Mouse (Mus musculus): ENCODE measurements around the gene Ffar2. TPM values are rescaled to one million over a fixed set of nuclear protein-coding genes. Genes with fewer than 3 reads are reported as not detected.

Ffar2 gene
- polyA plus RNA-seq, 1 experiment from 2014 or later, result not detected

DNA sequence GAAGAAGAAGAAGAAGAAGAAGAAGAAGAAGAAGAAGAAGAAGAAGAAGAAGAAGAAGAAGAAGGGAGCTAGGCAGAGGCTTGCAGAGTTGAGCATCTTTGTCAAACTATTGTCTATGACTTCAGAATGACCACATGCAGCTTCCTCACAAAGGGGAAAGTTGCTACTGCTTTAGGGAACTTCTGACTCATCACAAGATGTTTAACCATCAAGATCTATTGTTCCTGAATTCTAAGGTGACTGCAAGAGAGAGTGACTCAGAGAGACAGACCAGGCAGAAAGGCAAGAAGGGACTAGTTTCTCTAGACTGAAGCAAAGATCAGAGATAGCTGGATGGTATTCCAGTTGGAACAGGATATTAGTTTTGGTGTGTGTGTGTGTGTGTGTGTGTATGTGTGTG lies 28.7 kb downstream of the Ffar2 start:
- no peak for ATAC-seq

DNA sequence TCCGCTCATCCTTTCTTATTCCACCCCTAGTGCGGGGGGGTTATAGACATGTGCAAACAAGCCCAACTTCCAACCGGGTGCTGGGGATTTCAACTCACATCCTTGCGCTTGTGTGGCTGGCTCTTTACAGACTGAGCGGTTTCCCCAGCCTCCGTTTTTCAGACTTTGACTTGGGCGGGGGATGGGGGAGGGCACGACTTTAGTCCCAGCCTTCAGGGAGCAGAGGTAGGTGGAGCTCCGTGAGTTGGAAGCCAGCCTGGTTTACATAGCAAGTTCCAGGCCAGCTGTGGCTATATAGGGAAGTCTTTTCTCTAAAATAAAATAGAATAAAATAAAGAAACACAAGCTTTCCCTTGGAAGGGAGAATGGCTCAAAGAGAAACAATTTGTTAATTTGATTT lies 31.7 kb downstream of the Ffar2 start:
- no peak for DNase-seq (ENCODE audit: low read depth, low spot score)
- in situ Hi-C loops (cut with MboI; ENCODE audit: low pct_unique_long_range_greater_than_20kb), result no loop called here

More for the DNA sequence above, 28.7 kb downstream of the Ffar2 start:
- in situ Hi-C loops (cut with MboI; ENCODE audit: low pct_unique_long_range_greater_than_20kb), result no loop called here
- TF ChIP-seq CTCF (IDR thresholded peaks at IDR 0.05), result no peak
- ChIA-PET POLR2A (no interaction called here), CTCF (no interaction called here)
- no peak for DNase-seq (ENCODE audit: low read depth, low spot score)
- H3K27me3 ChIP-seq, result peaks cover 21% of the 10 kb centered on the region

DNA sequence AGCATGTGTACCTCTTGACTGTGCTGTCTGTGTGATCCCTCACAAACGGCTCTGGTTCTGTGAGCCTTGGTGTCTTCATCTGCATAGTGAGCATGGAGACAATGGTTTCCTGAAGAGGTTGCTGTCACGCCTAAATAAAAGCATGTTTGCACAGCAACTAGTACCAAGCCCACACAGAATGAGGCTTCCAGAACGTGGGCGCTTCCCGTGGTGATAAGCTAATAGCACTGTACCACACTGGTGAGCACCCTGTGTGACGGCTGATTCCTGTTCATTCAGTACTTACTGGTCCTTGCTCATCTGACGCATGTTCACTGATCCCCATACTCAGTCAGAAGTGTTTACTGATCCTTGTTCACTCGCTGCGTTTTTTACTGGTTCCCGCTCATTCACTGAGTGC lies 33.4 kb downstream of the Ffar2 start:
- H3K27me3 ChIP-seq, result peaks cover 8% of the 10 kb centered on the region
- CTCF ChIA-PET, result no interaction called here
- ATAC-seq (no peak), DNase-seq (ENCODE audit: low read depth, low spot score) (no peak)
- no peak for TF ChIP-seq CTCF (IDR thresholded peaks at IDR 0.05)
- in situ Hi-C loops (cut with MboI; ENCODE audit: low pct_unique_long_range_greater_than_20kb), result no loop called here
- POLR2A ChIA-PET, result no interaction called here

More for the DNA sequence above, 31.7 kb downstream of the Ffar2 start:
- ChIA-PET POLR2A (no interaction called here), CTCF (no interaction called here)
- no peak for ATAC-seq
- peaks cover 11% of the 10 kb centered on the region for H3K27me3 ChIP-seq
- no peak for TF ChIP-seq CTCF (IDR thresholded peaks at IDR 0.05)

DNA sequence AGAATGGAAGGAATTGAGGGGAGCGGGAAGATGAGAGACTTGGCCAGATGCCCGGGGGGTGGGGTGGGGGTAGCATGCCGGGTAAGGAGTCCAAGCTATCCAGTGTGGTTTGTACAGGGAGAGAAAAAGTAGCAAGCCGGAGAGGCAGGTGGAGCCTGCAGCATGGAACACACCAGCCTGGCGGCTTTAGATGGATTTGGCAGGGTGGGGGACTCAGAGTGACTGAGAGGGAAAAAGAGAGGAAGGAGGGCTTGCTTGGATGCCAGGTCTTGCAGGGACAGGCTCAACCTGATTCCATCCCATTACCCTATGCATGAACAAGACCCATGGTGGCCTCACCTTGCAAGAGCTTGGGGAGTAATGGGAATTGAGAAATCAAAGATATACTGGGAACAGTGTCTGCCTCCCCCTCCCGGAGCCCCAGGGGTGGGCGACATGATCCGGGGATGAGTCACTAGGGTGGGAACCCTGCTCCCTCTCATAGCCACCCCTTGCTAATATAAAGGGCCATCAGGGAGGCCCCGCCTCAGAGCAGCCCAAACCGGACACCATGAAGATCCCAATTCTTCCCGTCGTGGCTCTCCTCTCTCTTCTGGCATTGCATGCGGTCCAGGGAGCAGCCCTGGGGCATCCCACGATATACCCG lies 36.1 kb downstream of the Ffar2 start, which contains the start of gene Krtdap:
Krtdap (plus strand) TSS at position 520 of the 646 bp plus-strand sequence.
- ChIA-PET CTCF (no interaction called here), POLR2A (no interaction called here)
- DNase-seq (ENCODE audit: low read depth, low spot score), result no peak

DNA sequence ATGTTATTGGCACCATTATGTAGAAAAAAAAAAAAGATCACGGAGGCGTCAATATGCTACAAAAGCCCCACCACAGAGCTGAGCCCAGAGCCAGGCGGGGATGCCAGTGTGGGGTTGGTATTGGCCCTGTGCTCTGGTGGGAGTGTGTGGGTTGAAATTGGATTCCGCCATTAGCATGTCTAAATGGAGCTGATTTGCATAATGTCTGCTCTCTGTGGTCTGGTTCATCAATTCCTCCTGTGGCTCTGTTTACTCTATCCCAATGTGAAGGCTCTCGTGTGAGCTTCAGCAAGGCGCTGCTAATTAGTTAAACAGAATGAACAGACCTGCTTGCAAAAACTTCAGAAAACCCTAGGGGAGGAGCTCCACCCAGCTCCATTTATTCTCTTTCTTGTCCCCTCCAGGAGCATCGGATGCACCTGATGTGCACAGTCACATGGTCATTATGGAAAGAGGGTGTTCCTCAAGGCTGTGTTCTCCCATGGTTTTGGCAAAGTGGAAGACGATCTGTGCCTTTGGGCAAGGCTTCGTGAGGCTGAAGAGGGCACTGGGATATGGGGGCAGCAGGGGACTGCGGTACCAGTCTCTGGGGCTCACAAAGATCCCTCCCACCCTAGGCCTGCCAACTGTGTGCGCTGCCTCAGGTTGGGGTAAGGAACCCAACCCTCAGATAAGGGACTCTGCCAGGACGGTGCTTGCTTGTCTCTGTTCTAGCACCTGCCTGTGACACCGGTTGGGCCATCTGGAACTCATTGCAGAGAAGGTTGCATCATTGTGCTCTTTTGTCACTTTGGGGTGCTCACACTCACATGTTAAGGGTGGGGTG lies 37.6 kb downstream of the Ffar2 start:
- TF ChIP-seq CTCF (IDR thresholded peaks at IDR 0.05), result no peak
- peaks cover 4% of the 10 kb centered on the region for H3K27me3 ChIP-seq
- no peak for ATAC-seq
- CTCF ChIA-PET, result no interaction called here
- in situ Hi-C loops (cut with MboI; ENCODE audit: low pct_unique_long_range_greater_than_20kb), result no loop called here
- POLR2A ChIA-PET, result no interaction called here
- no peak for DNase-seq (ENCODE audit: low read depth, low spot score)

More for the DNA sequence above, 36.1 kb downstream of the Ffar2 start, which contains the start of gene Krtdap:
- no peak for ATAC-seq
- peaks cover 8% of the 10 kb centered on the region for H3K27me3 ChIP-seq
- no peak for TF ChIP-seq CTCF (IDR thresholded peaks at IDR 0.05)
- in situ Hi-C loops (cut with MboI; ENCODE audit: low pct_unique_long_range_greater_than_20kb), result no loop called here

DNA sequence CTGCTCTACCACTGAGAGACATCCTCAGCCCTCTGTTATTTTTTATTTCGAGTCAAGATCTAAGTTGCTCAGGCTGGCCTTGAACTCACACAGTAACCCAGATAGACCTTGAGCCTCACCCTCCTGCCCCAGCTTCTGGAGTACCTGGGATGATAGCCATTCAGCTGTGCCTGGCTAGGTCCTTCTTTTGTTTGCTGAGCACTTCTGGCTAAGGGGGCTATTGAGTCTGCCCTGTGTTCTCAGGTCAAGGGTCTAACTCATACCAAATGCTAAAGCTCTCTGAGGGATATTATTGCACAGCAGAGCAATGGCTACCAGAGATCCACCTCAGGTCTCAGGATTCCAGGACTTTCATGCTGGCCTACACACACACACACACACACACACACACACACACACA lies 38.4 kb downstream of the Ffar2 start:
- TF ChIP-seq CTCF (IDR thresholded peaks at IDR 0.05), result no peak
- DNase-seq (ENCODE audit: low read depth, low spot score) (no peak), ATAC-seq (no peak)
- ChIA-PET POLR2A (no interaction called here), CTCF (no interaction called here)
- peaks cover 8% of the 10 kb centered on the region for H3K27me3 ChIP-seq
- in situ Hi-C loops (cut with MboI; ENCODE audit: low pct_unique_long_range_greater_than_20kb), result no loop called here

DNA sequence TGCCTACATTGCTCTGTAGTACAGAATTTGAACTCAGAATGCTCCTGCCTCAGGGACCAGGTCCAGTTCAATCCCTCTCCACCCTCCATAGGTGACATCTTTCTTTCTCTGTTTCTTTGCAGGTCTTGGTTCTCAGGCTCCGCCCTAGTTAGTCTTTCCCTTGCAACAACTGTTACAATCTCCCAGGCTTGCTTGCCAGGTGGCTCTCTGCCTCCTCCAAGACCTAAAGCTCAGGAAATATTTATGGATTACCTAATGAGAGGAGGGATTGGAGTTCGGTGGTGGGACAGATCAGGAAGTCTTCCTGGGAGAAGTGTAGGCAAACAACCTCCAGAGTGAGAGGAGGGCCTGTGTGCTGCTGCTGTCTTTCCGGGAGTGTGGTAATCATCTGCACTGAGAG lies 40.9 kb downstream of the Ffar2 start:
- no peak for ATAC-seq
- in situ Hi-C loops (cut with MboI; ENCODE audit: low pct_unique_long_range_greater_than_20kb), result no loop called here
- CTCF ChIA-PET, result no interaction called here
- peaks cover 10% of the 10 kb centered on the region for H3K27me3 ChIP-seq
- POLR2A ChIA-PET, result no interaction called here
- TF ChIP-seq CTCF (IDR thresholded peaks at IDR 0.05), result no peak
- no peak for DNase-seq (ENCODE audit: low read depth, low spot score)

DNA sequence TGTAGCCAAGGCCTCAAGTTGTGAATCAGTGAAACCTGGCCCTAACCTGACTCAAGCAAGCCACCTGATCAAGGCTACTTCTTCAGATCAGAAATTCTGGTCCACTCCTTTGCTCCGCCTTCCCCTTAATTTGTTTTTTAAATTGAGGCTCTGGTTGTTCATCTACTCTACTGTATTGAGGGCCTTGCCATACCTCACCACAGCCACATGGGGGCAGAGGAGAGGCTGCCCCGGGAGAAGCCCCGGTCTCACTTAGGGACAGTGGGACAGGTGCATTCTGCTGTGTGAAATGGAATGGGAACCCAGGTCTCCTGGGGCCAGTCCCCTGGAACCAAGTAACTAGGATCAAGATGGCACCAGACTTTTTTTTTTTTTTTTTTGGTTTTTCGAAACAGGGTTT lies 41.8 kb downstream of the Ffar2 start:
- CTCF ChIA-PET, result no interaction called here
- ATAC-seq, result no peak
- POLR2A ChIA-PET, result no interaction called here
- peaks cover 7% of the 10 kb centered on the region for H3K27me3 ChIP-seq
- DNase-seq (ENCODE audit: low read depth, low spot score), result no peak
- peak; percentile 80 for TF ChIP-seq CTCF (IDR thresholded peaks at IDR 0.05)
- in situ Hi-C loops (cut with MboI; ENCODE audit: low pct_unique_long_range_greater_than_20kb), result no loop called here

DNA sequence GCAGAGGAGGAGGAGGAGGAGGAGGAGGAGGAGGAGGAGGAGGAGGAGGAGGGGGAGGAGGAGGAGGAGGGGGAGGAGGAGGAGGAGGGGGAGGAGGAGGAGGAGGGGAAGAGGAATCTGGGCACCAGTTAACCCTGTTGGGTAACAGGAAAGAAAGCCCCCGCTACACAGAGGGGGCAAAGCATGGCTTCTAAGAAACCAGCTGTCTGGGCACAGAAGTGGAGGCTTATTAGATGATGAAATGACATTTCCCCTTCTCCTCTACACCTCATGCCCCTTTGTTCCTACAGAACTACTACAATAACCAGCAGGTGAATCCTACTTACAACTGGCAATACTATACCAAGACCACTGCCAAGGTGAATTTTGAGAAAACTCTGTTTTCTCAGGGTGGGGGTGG lies 45.7 kb downstream of the Ffar2 start:
- DNase-seq (ENCODE audit: low read depth, low spot score) (no peak), ATAC-seq (no peak)
- TF ChIP-seq CTCF (IDR thresholded peaks at IDR 0.05), result no peak
- ChIA-PET CTCF (no interaction called here), POLR2A (no interaction called here)
- peaks cover 14% of the 10 kb centered on the region for H3K27me3 ChIP-seq
- in situ Hi-C loops (cut with MboI; ENCODE audit: low pct_unique_long_range_greater_than_20kb), result no loop called here

DNA sequence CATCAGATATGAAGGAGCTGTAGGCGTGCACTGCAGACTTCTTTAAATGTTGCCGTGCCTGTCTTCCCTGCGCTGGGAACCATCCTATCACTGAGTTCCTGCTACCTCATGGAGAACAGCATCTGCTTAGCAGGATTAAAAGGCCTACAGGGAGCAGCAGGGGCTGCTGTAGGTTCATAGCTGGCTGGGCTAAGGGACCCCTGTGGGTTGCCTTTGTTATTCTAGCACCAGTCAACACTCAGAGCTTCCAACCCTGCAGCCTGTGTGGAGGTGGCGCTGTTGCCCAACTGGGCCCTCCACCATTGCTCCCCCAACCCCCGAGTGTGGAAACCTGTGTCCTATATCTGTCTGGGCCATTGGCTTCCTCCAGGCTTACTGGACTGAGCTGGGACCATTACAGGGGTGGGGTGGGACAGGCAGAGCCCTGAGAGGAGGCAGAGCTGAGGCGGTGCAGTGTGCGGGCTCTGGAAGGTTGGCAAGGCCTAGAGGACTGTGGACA lies 46.4 kb downstream of the Ffar2 start:
- peaks cover 15% of the 10 kb centered on the region for H3K27me3 ChIP-seq
- ATAC-seq, result no peak
- CTCF ChIA-PET, result no interaction called here
- DNase-seq (ENCODE audit: low read depth, low spot score), result no peak
- in situ Hi-C loops (cut with MboI; ENCODE audit: low pct_unique_long_range_greater_than_20kb), result no loop called here
- POLR2A ChIA-PET, result no interaction called here
- TF ChIP-seq CTCF (IDR thresholded peaks at IDR 0.05), result no peak

DNA sequence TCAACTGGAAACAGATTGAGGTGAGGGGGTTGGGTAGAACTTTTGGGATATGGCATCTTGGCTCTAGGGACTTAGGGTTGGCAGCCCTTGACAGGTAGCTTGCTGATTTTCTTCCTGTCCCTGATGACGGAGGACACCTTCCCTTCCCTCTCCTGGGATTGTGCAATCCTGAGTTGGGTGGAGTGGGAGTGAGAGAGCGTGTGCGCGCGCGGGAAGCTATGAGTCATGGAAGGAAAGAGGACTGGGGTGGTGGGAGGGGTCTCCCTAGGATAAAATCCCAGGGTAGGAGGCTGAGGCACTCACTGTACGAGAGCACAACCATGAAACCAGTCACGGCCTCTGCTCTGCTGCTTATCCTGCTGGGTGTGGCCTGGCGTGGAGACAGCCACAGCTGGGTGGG lies 47.5 kb downstream of the Ffar2 start:
- H3K27me3 ChIP-seq, result peaks cover 16% of the 10 kb centered on the region
- POLR2A ChIA-PET, result no interaction called here
- in situ Hi-C loops (cut with MboI; ENCODE audit: low pct_unique_long_range_greater_than_20kb), result no loop called here
- DNase-seq (ENCODE audit: low read depth, low spot score), result no peak
- no peak for TF ChIP-seq CTCF (IDR thresholded peaks at IDR 0.05)
- CTCF ChIA-PET, result no interaction called here
- no peak for ATAC-seq

Data from Patski (cell line).